Mouse (Mus musculus) lung, adult 2 months (tissue): ENCODE data around the gene Tmprss11e.

Experiments used
- CTCF ChIP-seq: fragments of 200-500 bp; IDR thresholded peaks from 2 replicates; pipeline ENCODE4 v1.5.1; 2011; ENCODE audit warnings: mild to moderate bottlenecking, low read length, control low read depth; ENCODE audit not compliant: insufficient read depth
- POLR2A ChIP-seq: fragments of 200-500 bp; IDR thresholded peaks from 2 replicates; pipeline ENCODE4 v1.6.1; 2011; ENCODE audit warnings: low read depth, mild to moderate bottlenecking, control low read depth, low read length, borderline replicate concordance; ENCODE audit errors: extremely low read depth

- no peak for TF ChIP-seq CTCF
- no peak for TF ChIP-seq POLR2A
Observed at GRCm38 (mm10) chr5:86728574-86728973, 17.0 kb downstream of the Tmprss11e start.
